Mouse (Mus musculus) lung, postnatal 25 days (tissue): ENCODE results near the gene Lyrm9.
A peak's percentile ranks its signal among the peaks of the same experiment; 100 is the strongest.

Source experiments
- DNase-seq: peaks from one replicate; pipeline ENCODE4 v3.0.0; 2022; ENCODE audit warnings: low spot score

Lyrm9 gene

DNA sequence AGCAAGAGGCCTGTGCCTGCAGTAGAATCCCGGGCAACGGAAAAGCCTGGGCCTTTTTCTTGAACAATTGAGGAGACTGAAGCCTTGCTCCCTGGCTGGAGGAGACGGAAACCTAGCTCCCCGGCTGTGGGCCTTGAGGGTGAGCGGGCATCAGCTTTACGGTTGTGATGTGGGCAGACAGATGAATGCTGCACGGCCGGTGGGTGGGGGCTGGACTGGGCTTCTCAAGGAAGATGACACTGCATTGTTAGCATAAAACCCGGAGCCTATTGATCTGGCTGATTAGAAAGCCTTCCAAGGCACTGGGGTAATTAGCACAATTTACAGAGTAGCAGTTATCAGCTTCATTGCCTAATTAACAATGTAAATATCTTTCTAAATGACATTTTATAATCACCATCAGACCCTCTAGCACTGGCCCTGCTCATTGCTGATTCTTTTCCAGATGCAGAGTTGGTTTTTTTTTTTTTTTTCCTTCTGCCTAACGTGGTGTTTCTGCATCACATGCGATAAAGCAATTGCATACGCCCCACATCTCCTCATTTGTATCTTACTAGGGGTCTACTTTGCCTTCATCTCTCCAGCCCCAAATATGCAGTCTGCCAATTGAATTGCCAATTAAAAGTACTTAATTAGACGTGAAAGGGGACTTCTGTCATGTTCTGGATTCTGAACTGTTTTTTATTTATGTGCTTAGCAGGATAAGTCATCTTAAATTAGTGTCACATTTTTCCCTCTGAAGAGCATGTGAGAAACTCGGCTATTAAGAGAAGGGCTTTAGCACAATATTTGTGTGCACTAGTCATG lies 10.2 kb upstream of the Lyrm9 start:
- DNase-seq: no peak

DNA sequence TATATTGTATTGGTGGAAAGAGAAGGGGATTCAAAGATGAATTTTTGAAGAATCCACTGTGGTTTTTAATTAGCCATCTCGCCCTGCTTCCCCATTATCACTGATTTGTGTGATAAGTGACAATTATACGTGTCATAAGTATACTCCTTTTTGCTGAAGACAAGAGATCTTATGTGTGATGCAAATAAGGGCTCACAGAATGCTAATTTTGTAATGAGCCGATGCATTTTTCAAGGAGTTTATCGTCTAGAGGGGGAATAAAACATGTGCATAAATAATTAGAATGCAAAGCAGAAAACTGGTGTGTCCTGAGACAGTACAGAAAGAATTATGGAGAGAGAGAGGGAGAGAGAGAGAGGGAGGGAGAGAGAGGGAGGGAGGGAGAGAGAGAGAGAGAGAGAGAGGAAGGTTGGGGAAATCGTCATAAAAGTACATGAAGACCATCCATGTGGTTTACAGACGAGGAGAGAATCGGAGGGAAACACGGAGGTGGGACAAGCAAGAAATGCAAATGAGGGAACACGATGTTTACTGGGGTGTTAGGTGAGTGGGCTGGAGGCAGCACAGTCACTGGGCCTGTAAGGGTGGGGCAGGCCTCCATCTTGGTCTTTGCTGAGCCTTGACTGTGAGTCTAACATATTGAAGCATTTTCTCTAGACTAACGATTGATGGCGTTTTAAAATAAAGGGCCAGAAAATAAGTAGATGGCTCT lies 8.9 kb upstream of the Lyrm9 start:
- DNase-seq: no peak

- DNase-seq: no peak
Observed at GRCm38 (mm10) chr11:78820337-78821000, 5.9 kb upstream of the Lyrm9 start.

GRCm38 (mm10) chr11:78822792-78823498 lies 3.4 kb upstream of the Lyrm9 start:
- DNase-seq: peak; percentile 60

DNA sequence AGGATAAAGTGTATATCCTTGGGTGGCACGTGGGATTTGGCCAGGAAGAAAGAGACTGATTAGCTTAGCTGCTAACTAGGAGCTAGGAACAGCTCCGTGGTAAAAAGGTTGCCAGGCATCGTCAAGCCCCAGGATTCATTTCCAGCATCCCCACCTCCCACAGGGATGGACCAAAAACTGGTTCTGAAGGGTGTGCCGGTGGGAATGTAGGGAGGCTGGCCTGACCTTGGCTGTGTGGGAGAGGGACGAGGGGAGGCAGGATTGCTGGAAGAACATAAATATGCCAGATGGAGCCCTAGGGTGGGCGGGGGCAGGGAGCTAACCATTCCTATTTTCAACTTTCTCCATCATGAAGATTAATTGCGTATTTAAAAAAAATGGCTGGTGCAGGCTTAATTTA lies 1.2 kb downstream of the Lyrm9 start:
- no peak for DNase-seq

GRCm38 (mm10) chr11:78828386-78828785 lies 2.0 kb downstream of the Lyrm9 start:
- no peak for DNase-seq

- DNase-seq: peak; percentile 33
Observed at GRCm38 (mm10) chr11:78829373-78829772, 3.0 kb downstream of the Lyrm9 start.

DNA sequence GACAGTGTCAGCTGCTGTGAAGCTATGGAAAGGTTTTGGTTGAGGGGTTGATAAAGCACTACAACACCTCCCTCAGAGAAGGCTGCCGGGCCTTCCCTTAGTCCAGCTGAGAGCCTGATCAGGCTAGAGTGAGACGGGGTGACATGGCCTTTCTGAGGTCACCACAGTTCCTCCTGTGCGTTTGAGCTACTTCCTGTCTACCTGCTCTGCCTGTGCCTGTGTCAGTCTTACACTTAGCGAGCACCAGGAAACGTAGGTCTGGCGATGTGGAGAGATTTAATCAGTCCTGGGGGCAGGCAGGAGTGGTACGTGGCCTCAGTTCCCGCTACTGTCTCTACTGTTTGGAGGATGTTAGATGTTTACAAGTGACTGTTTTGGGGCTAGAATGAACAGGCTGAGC lies 3.8 kb downstream of the Lyrm9 start:
- no peak for DNase-seq

- no peak for DNase-seq
Observed at GRCm38 (mm10) chr11:78831716-78832115, 5.3 kb downstream of the Lyrm9 start.

DNA sequence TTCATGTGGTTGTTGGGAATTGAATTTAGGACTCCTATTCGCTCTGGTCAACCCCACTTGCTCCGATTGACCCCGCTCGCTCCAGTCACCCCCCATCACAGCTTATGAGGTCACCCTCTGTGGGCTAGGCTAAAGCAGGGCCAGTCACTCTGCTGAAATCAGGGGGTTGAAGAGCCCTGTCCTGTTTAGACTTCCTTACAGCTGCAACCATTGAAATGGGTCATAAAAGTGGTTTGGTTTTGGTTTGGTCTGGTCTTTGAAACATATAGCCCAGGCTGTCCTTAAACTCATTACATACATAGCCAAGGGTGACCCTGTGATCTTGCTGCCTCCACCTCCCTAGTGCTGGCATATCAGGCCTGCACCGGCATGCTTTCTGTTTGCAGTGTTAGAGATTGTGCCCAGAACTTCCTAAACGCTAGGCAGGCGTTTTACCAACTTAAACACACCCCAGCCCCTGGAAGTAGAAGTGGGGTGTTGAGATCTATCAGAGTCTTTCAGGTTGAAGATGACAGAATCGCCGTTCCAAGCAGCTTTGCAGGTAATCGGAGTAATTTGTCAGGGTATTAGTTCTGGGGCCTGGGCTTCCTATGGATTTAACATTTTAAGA lies 5.8 kb downstream of the Lyrm9 start:
- DNase-seq: no peak

- peak; percentile 85 for DNase-seq
Observed at GRCm38 (mm10) chr11:78832816-78833314, 6.5 kb downstream of the Lyrm9 start.

GRCm38 (mm10) chr11:78836486-78836885 lies 10.1 kb downstream of the Lyrm9 start:
- DNase-seq: no peak

DNA sequence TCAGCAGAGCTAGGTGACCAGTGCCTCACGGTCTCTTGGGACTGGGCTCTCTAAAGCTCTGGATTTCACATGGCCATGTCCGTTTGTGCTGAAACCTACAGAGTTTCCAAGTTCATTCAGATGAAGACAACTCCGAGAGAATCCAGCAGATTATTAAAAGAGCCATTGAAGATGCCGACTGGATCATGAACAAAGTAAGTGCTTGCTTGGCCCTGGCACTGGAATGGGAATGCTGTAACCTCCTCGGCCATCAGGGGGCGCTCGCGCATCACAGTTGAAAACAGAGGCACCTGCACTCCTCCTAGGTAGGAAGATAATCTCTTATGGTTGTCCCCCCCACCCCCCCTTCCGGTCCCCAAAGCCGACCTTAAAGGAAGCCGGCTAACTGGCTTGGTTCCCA lies 11.6 kb downstream of the Lyrm9 start:
- DNase-seq: no peak

GRCm38 (mm10) chr11:78839491-78839890 lies 13.1 kb downstream of the Lyrm9 start:
- no peak for DNase-seq

DNA sequence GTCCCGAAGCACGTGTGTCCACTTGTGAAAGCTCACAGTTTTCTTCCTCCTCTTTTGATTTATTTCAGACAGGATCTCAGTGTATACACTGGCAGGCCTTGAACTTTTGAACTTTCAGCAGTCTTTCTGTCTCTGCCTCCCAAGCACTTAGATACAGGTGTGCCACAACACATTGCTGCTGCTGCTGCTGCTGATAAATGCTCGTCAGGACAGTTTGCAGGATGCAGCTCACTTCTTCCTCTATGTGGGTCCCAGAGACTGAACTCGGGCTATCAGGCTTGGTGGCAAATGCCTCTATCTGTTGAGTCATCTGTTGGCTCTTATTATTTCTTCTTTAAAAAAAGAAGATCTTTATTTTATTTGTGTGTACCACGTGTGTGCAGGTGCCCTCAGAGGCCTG lies 13.8 kb downstream of the Lyrm9 start:
- no peak for DNase-seq

- no peak for DNase-seq
Observed at GRCm38 (mm10) chr11:78841987-78842386, 15.6 kb downstream of the Lyrm9 start.

DNA sequence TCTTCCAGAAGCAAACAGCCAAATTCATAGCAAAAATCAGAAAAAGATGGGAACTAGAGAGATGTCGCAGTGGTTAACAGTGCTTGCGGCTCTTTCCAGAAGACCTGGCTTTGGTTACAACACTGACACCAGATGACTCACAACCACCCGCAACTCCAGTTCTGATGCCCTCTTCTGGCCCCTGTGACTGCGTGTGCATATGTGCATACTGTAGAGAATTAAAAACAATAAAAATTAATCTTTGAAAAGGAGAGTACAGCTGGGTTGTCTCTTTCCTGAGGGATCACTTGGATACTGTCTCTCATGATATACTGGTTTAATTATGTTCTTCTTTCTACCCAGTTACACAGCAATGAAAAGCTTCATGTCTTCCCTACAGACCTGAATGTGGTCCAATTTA lies 20.2 kb downstream of the Lyrm9 start:
- DNase-seq: no peak

DNA sequence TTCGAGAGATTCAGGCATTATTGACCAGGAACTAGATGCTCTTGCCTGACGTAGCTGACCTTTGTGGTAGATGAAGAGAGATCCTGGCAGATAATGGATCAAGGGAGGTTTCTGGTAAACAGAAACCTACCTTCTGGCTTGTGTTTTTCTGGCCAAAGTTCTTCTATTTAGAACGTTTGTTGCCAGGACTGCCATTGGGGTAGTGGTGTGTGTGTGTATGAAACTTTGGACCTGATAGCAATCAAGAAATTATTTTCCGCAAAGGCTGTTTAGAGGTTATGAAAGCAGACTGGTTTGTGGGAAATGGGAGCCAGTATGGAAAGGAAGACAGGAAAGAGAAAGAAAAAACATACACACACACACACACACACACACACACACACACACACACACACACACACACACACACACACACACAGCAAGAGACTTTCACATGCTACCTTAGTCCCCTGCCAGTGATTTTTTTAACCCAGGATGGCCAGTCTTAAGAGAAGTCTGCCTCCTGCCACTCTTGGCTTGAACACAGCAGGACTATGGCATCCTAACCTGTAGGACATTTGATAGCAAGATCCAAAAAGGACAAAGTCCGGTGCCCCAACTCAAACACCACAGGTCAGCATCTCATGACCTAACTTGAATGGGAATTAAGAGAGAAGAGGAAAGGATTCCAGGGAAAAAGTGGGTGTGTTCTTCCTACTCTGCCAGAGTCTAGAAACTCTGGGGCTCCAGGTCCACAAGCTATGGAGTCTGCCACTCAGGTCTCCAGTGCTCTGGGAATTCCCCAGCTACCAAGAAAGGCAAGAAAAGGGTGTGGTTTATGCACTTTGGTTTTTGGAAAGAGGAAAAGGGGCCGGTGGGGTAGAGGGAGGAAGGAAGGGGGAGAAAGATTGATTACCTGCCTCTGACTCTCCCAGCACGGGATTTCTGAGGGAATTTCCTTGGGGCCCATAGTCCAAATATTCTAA lies 21.8 kb downstream of the Lyrm9 start:
- no peak for DNase-seq

DNA sequence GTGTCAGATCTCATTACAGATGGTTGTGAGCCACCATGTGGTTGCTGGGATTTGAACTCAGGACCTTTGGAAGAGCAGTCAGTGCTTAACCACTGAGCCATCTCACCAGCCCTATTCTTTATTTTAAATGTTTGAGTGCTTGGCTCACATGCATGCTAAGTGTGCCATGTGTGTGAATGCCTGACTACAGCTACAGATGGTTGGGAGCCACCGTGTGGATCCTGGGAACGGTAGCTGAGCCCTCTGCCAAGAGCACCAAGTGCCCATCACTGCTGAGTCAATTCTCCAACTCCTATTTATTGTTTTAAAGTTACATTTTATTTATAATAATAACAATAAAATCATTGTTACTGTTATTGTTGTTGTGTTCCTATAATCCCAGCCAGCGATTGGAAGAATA lies 23.5 kb downstream of the Lyrm9 start:
- DNase-seq: no peak

GRCm38 (mm10) chr11:78851216-78851870 lies 25.0 kb downstream of the Lyrm9 start:
- no peak for DNase-seq
